Mouse (Mus musculus) CH12.LX (cell line): ENCODE results near the gene H2-T24. TPM values are rescaled to one million over a fixed set of nuclear protein-coding genes. Genes with fewer than 3 reads are reported as not detected.
A peak's percentile ranks its signal among the peaks of the same experiment; 100 is the strongest.

Experiments
- DNase-seq: peaks from one replicate; pipeline ENCODE4 v3.0.0-alpha.2; 2013; ENCODE audit errors: extremely low read depth
- H3K27ac ChIP-seq: 2 replicates; pipeline ENCODE4 v1.5.1; 2012; ENCODE audit warnings: low read depth, mild to moderate bottlenecking, control low read depth, moderate library complexity; ENCODE audit not compliant: insufficient read depth
- H3K27me3 ChIP-seq: replicated peaks from 2 replicates; pipeline ENCODE3; 2012; ENCODE audit warnings: inconsistent platforms
- H3K36me3 ChIP-seq, 2 experiments: replicated peaks in 1 of 2; 2 replicates each; pipeline versions ENCODE3 to v1.6.1; 2012; ENCODE audit warnings: inconsistent platforms in 1 of 2, low read length in 1 of 2, mild to moderate bottlenecking in 1 of 2, mixed read lengths in 1 of 2, moderate library complexity in 1 of 2; ENCODE audit not compliant: control insufficient read depth in 1 of 2, insufficient read depth in 1 of 2
- H3K4me1 ChIP-seq, 2 experiments: 2 replicates each; pipeline ENCODE4 v1.6.1; 2012; ENCODE audit warnings: inconsistent platforms in 1 of 2, moderate library complexity in 1 of 2; ENCODE audit not compliant: insufficient read depth in 2 of 2, control insufficient read depth in 1 of 2
- H3K4me2 ChIP-seq: 2 replicates; pipeline ENCODE4 v1.6.1; 2012; ENCODE audit warnings: low read depth, mild to moderate bottlenecking, control low read depth; ENCODE audit not compliant: poor library complexity, insufficient read depth, severe bottlenecking
- H3K4me3 ChIP-seq, 3 experiments: fragments of 150-350 bp in 1 of 3; sonication (generic) in 1 of 3; replicated peaks in 1 of 3; 2 replicates each; pipeline versions ENCODE3 to v1.5.1; 2011 to 2012; ENCODE audit warnings: low read depth in 2 of 3, low read length in 2 of 3, mild to moderate bottlenecking in 2 of 3, moderate library complexity in 2 of 3, control low read depth in 1 of 3, improper control_type of control experiment in 1 of 3, inconsistent platforms in 1 of 3, mixed read lengths in 1 of 3; ENCODE audit not compliant: poor library complexity in 1 of 3
- H3K79me2 ChIP-seq: replicated peaks from 2 replicates; pipeline ENCODE4 v1.6.1; 2012; ENCODE audit warnings: mild to moderate bottlenecking, moderate library complexity; ENCODE audit not compliant: control insufficient read depth, poor library complexity, insufficient read depth, severe bottlenecking; ENCODE audit errors: extremely low read depth
- H3K9ac ChIP-seq: 2 replicates; pipeline ENCODE4 v1.6.1; 2012; ENCODE audit warnings: low read depth, mild to moderate bottlenecking, control low read depth, moderate library complexity; ENCODE audit not compliant: insufficient read depth
- H3K9me3 ChIP-seq: replicated peaks from 2 replicates; pipeline ENCODE3; 2012; ENCODE audit warnings: low read length, inconsistent platforms, mixed read lengths
- BHLHE40 ChIP-seq: IDR thresholded peaks from 2 replicates; pipeline ENCODE4 v1.6.1; 2011; ENCODE audit warnings: mild to moderate bottlenecking, low read depth, low read length, improper control_type of control experiment
- CTCF ChIP-seq, 2 experiments: IDR thresholded peaks in 1 of 2; conservative IDR thresholded peaks in 1 of 2; 2 replicates each; pipeline ENCODE4 v1.5.1; 2011 to 2012; ENCODE audit warnings: low read depth in 2 of 2, low read length in 2 of 2, improper control_type of control experiment in 1 of 2, inconsistent platforms in 1 of 2, mild to moderate bottlenecking in 1 of 2, moderate library complexity in 1 of 2
- ELF1 ChIP-seq: IDR thresholded peaks from 2 replicates; pipeline ENCODE4 v1.6.1; 2014; ENCODE audit warnings: low read depth, mild to moderate bottlenecking, inconsistent platforms, low read length, improper control_type of control experiment
- EP300 ChIP-seq: IDR thresholded peaks from 2 replicates; pipeline ENCODE4 v1.6.1; 2011; ENCODE audit warnings: low read length, improper control_type of control experiment
- ETS1 ChIP-seq: conservative IDR thresholded peaks from 2 replicates; pipeline ENCODE4 v1.6.1; 2012; ENCODE audit warnings: low read depth, mild to moderate bottlenecking, inconsistent platforms, low read length, improper control_type of control experiment, moderate library complexity
- GABPA ChIP-seq: IDR thresholded peaks from 2 replicates; pipeline ENCODE4 v1.6.1; 2012; ENCODE audit warnings: low read depth, low read length, improper control_type of control experiment, inconsistent platforms; ENCODE audit not compliant: insufficient replicate concordance
- HCFC1 ChIP-seq: IDR thresholded peaks from 2 replicates; pipeline ENCODE4 v1.6.1; 2012; ENCODE audit warnings: low read depth, mild to moderate bottlenecking, inconsistent platforms, low read length, improper control_type of control experiment
- IRF4 ChIP-seq: IDR thresholded peaks from 2 replicates; pipeline ENCODE4 v1.6.1; 2014; ENCODE audit warnings: low read depth, mild to moderate bottlenecking, inconsistent platforms, low read length, improper control_type of control experiment
- JUN ChIP-seq: IDR thresholded peaks from 2 replicates; pipeline ENCODE4 v1.6.1; 2011; ENCODE audit warnings: low read depth, mild to moderate bottlenecking, low read length, improper control_type of control experiment, moderate library complexity; ENCODE audit not compliant: insufficient read depth
- JUND ChIP-seq: conservative IDR thresholded peaks from 2 replicates; pipeline ENCODE4 v1.6.1; 2011; ENCODE audit warnings: low read depth, low read length, improper control_type of control experiment
- MAFK ChIP-seq: IDR thresholded peaks from 2 replicates; pipeline ENCODE4 v1.6.1; 2011; ENCODE audit warnings: low read length, improper control_type of control experiment; ENCODE audit not compliant: insufficient replicate concordance
- MAX ChIP-seq: IDR thresholded peaks from 2 replicates; pipeline ENCODE4 v1.6.1; 2011; ENCODE audit warnings: low read length, improper control_type of control experiment
- MAZ ChIP-seq: IDR thresholded peaks from 2 replicates; pipeline ENCODE4 v1.6.1; 2012; ENCODE audit warnings: low read depth, mild to moderate bottlenecking, inconsistent platforms, low read length, improper control_type of control experiment, moderate library complexity
- MEF2A ChIP-seq: IDR thresholded peaks from 2 replicates; pipeline ENCODE4 v1.6.1; 2014; ENCODE audit warnings: low read depth, mild to moderate bottlenecking, inconsistent platforms, low read length, improper control_type of control experiment, borderline replicate concordance
- MXI1 ChIP-seq: IDR thresholded peaks from 2 replicates; pipeline ENCODE4 v1.6.1; 2011; ENCODE audit warnings: mild to moderate bottlenecking, low read depth, low read length, improper control_type of control experiment
- MYC ChIP-seq: IDR thresholded peaks from 2 replicates; pipeline ENCODE4 v1.6.1; 2011; ENCODE audit warnings: low read depth, mild to moderate bottlenecking, improper control_type of control experiment, low read length
- PAX5 ChIP-seq: IDR thresholded peaks from 2 replicates; pipeline ENCODE4 v1.6.1; 2012; ENCODE audit warnings: low read length, inconsistent platforms, mixed read lengths
- POLR2AphosphoS2 ChIP-seq: IDR thresholded peaks from 2 replicates; pipeline ENCODE4 v1.6.1; 2011; ENCODE audit warnings: low read depth, low read length, improper control_type of control experiment
- SIN3A ChIP-seq: IDR thresholded peaks from 2 replicates; pipeline ENCODE4 v1.6.1; 2012; ENCODE audit warnings: low read length, improper control_type of control experiment, inconsistent platforms
- SMC3 ChIP-seq: IDR thresholded peaks from 2 replicates; pipeline ENCODE4 v1.6.1; 2011; ENCODE audit warnings: low read depth, low read length, improper control_type of control experiment
- TBP ChIP-seq: conservative IDR thresholded peaks from 2 replicates; pipeline ENCODE4 v1.6.1; 2011; ENCODE audit warnings: low read depth, low read length, improper control_type of control experiment
- TCF12 ChIP-seq: IDR thresholded peaks from 2 replicates; pipeline ENCODE4 v1.6.1; 2014; ENCODE audit warnings: low read depth, mild to moderate bottlenecking, inconsistent platforms, low read length, improper control_type of control experiment
- UBTF ChIP-seq: IDR thresholded peaks from 2 replicates; pipeline ENCODE4 v1.6.1; 2012; ENCODE audit warnings: low read depth, mild to moderate bottlenecking, inconsistent platforms, low read length, improper control_type of control experiment, moderate library complexity
- ZC3H11A ChIP-seq: IDR thresholded peaks from 2 replicates; pipeline ENCODE4 v1.6.1; 2012; ENCODE audit warnings: low read depth, mild to moderate bottlenecking, inconsistent platforms, low read length, improper control_type of control experiment
- ZKSCAN1 ChIP-seq: IDR thresholded peaks from 2 replicates; pipeline ENCODE4 v1.6.1; 2012; ENCODE audit warnings: low read depth, inconsistent platforms, low read length, improper control_type of control experiment, borderline replicate concordance
- ZMIZ1 ChIP-seq: IDR thresholded peaks from 2 replicates; pipeline ENCODE4 v1.6.1; 2012; ENCODE audit warnings: low read depth, mild to moderate bottlenecking, inconsistent platforms, low read length, improper control_type of control experiment
- ZNF384 ChIP-seq: IDR thresholded peaks from 2 replicates; pipeline ENCODE4 v1.6.1; 2012; ENCODE audit warnings: low read depth, low read length, improper control_type of control experiment, inconsistent platforms
- dilution Hi-C: fragments of 300-500 bp; cut with MboI; formaldehyde crosslinking; loops from 2 replicates; pipeline ENCODE4 v1.14.3; 2020; ENCODE audit warnings: low sequenced_read_pairs; ENCODE audit not compliant: extremely low pct_unique_long_range_greater_than_20kb, extremely low pct_ligation_motif_present
- in situ Hi-C: fragments of 300-500 bp; cut with MboI; formaldehyde crosslinking; loops from 3 replicates; pipeline ENCODE4 v1.14.3; 2019; ENCODE audit warnings: low sequenced_read_pairs, low pct_ligation_motif_present, low pct_unique_long_range_greater_than_20kb, mixed read lengths
- polyA plus RNA-seq: library from polyadenylated mRNA; unstranded; fragments of >175 nt; gene quantifications from 2 replicates; pipeline ENCODE4 v1.2.1, GENCODE M21; 2012; ENCODE audit warnings: low read depth; ENCODE audit not compliant: insufficient read length
- total RNA-seq, 2 experiments: library from RNA; depleted of rRNA; stranded (reverse); fragments of 300-350 nt in 1 of 2; fragments of >200 nt in 1 of 2; gene quantifications; 2 replicates each; pipeline ENCODE4 v1.2.3; 2012 to 2014

The H2-T24 gene
- total and polyA plus RNA-seq, 3 experiments: 7.6 to 9.8 (median 9.3) TPM

DNA sequence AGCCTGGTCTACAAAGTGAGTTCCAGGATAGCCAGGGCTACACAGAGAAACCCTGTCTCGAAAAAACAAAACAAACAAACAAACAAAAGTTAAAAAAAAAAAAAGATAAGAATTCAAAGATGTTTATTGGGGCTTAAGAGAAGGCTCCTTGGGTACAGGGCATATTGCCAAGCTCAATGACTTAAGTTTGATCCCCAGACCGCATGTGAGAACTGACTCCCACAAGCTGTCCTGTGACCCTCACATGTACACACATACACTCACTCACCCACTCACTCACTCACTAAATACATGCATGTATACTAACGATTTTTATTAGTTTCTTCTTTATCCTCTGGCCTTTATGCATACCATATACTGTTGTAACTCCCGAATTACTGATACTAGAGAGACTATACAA lies 20.0 kb downstream of the H2-T24 start:
- H3K9me3 ChIP-seq: peaks cover 28% of the 10 kb centered on the region
- peak overlapping the region; percentile 85; the same call in 1 of the 2 replicates for H3K4me2 ChIP-seq
- DNase-seq: no peak
- no peak overlapping the region for H3K4me3 ChIP-seq
- H3K36me3 ChIP-seq: peaks cover 15 to 30% of the 10 kb centered on the region in 2 experiments
- dilution Hi-C loops: no loop called here
- TF ChIP-seq ZKSCAN1: no peak
- no peak for TF ChIP-seq MAZ
- TF ChIP-seq MXI1: no peak
- TF ChIP-seq UBTF: no peak
- TF ChIP-seq MAX: no peak
- TF ChIP-seq MYC: no peak
- TF ChIP-seq PAX5: no peak
- TF ChIP-seq CTCF (conservative IDR thresholded peaks at IDR 0.05 in 1 of 2, IDR thresholded peaks at IDR 0.05 in 1 of 2; ENCODE audit: low read depth in 2 of 2, low read length in 2 of 2): no peak
- no peak for TF ChIP-seq SMC3
- no peak for TF ChIP-seq ZMIZ1
- TF ChIP-seq TCF12: no peak
- TF ChIP-seq ZC3H11A: no peak
- TF ChIP-seq HCFC1: no peak
- TF ChIP-seq ZNF384: no peak
- no peak for TF ChIP-seq POLR2AphosphoS2
- TF ChIP-seq, all 38 proteins: peak for 0
- no peaks in the 10 kb centered on the region for H3K27me3 ChIP-seq
- peak overlapping the region; percentile 66 for H3K9ac ChIP-seq
- in situ Hi-C loops: no loop called here
- H3K27ac ChIP-seq: peak overlapping the region; percentile 86
- H3K4me1 ChIP-seq: peaks cover 7 to 35% of the 10 kb centered on the region in 2 experiments; a peak in 2 of 4 replicates
- peaks cover 55% of the 10 kb centered on the region for H3K79me2 ChIP-seq

GRCm38 (mm10) chr17:35999356-35999755 lies 21.0 kb downstream of the H2-T24 start:
- in situ Hi-C loops (no loop called here), dilution Hi-C loops (no loop called here)
- Histone ChIP-seq H3K9me3 (peaks cover 20% of the 10 kb centered on the region), H3K36me3 (peaks cover 11 to 21% of the 10 kb centered on the region in 2 experiments), H3K27ac (peak overlapping the region; percentile 61; the same call in 1 of the 2 replicates), H3K4me3 (peak overlapping the region in 1 of 3 experiments; percentile 16), H3K79me2 (peaks cover 57% of the 10 kb centered on the region), H3K9ac (no peak overlapping the region), H3K4me1 (peaks cover 7 to 35% of the 10 kb centered on the region in 2 experiments; a peak in 2 of 4 replicates), H3K4me2 (no peak overlapping the region), H3K27me3 (no peaks in the 10 kb centered on the region)
- peak; percentile 80; the same call in 1 of the 2 replicates for TF ChIP-seq MYC
- peak; percentile 79; the same call in 1 of the 2 replicates for TF ChIP-seq MXI1
- no peak for TF ChIP-seq UBTF
- peak; percentile 88 for TF ChIP-seq TCF12
- TF ChIP-seq ZNF384: peak; percentile 85
- peak; percentile 82; the same call in 1 of the 2 replicates for TF ChIP-seq SIN3A
- peak; percentile 92 for TF ChIP-seq ETS1
- peak; percentile 57; the same call in 1 of the 2 replicates for TF ChIP-seq JUND
- no peak for TF ChIP-seq GABPA
- peak; percentile 88 for TF ChIP-seq IRF4
- peak; percentile 80 for TF ChIP-seq BHLHE40
- no peak; the same call in 1 of the 2 replicates for TF ChIP-seq JUN
- 0 out of 2 replicates have a peak, but pooled peaks have one; percentile 45 for TF ChIP-seq MAFK
- TF ChIP-seq TBP: peak; percentile 92
- TF ChIP-seq ELF1: no peak
- peak; percentile 70; the same call in 1 of the 2 replicates for TF ChIP-seq MAX
- TF ChIP-seq EP300: peak; percentile 89
- TF ChIP-seq HCFC1: no peak
- peak; percentile 91 for TF ChIP-seq MEF2A
- peak; percentile 85 for DNase-seq
